Mouse (Mus musculus) C2C12 (cell line): Measurements from ENCODE around the gene Sertad2. TPM values are rescaled to one million over a fixed set of nuclear protein-coding genes. Genes with fewer than 3 reads are reported as not detected.

Source experiments
- H3K27me3 ChIP-seq: one replicate; pipeline ENCODE4 v1.6.1; 2011; ENCODE audit not compliant: control insufficient read depth, insufficient read depth, insufficient read length
- H3K36me3 ChIP-seq: one replicate; pipeline ENCODE4 v1.6.1; 2011; ENCODE audit not compliant: control insufficient read depth, insufficient read depth
- H3K4me3 ChIP-seq: one replicate; pipeline ENCODE4 v1.5.1; 2011; ENCODE audit warnings: mild to moderate bottlenecking, control low read depth; ENCODE audit not compliant: poor library complexity, insufficient read depth, severe bottlenecking
- H3K79me2 ChIP-seq: one replicate; pipeline ENCODE4 v1.6.1; 2011; ENCODE audit not compliant: control insufficient read depth, insufficient read depth
- H3K79me3 ChIP-seq: one replicate; pipeline ENCODE4 v1.6.1; 2011; ENCODE audit warnings: low read depth, control low read depth
- H3ac ChIP-seq: one replicate; pipeline ENCODE3; 2011; ENCODE audit warnings: low read depth; ENCODE audit not compliant: control insufficient read depth, insufficient read length
- CEBPB ChIP-seq: IDR thresholded peaks from one replicate; pipeline ENCODE4 v1.6.1; 2011; ENCODE audit warnings: low read depth, mild to moderate bottlenecking, control low read depth, moderate library complexity
- CTCF ChIP-seq: IDR thresholded peaks from one replicate; pipeline ENCODE4 v1.5.1; 2011; ENCODE audit not compliant: control insufficient read depth, insufficient read depth, insufficient read length
- FOSL1 ChIP-seq: IDR thresholded peaks from one replicate; pipeline ENCODE4 v1.8.0; 2011; ENCODE audit warnings: mild to moderate bottlenecking, low read length; ENCODE audit not compliant: poor library complexity, insufficient read depth, severe bottlenecking
- MAX ChIP-seq: IDR thresholded peaks from one replicate; pipeline ENCODE4 v1.6.1; 2011; ENCODE audit warnings: mild to moderate bottlenecking, control low read depth
- MYOD1 ChIP-seq: IDR thresholded peaks from one replicate; pipeline ENCODE4 v1.6.1; 2011; ENCODE audit warnings: low read depth; ENCODE audit not compliant: control insufficient read depth, insufficient read length
- MYOG ChIP-seq: IDR thresholded peaks from one replicate; pipeline ENCODE4 v1.6.1; 2011; ENCODE audit not compliant: control insufficient read depth, insufficient read length; ENCODE audit errors: extremely low read depth
- USF1 ChIP-seq: IDR thresholded peaks from one replicate; pipeline ENCODE4 v1.6.1; 2011; ENCODE audit warnings: low read depth, mild to moderate bottlenecking, control low read depth, moderate library complexity
- polyA plus RNA-seq: library from polyadenylated mRNA; unstranded; fragments of >200 nt; fragmentation: generic; extraction: Trizol; gene quantifications from one replicate; pipeline ENCODE4 v1.2.1, GENCODE M21; 2012; ENCODE audit warnings: missing spikeins

Sertad2 gene
- polyA plus RNA-seq, 1 experiment: 15.5 TPM

- no peaks in the 10 kb centered on the region for H3K27me3 ChIP-seq
- TF ChIP-seq MYOD1 (no peak), CEBPB (no peak)
- no peak overlapping the region for H3ac ChIP-seq
- H3K36me3 ChIP-seq: peaks cover 48% of the 10 kb centered on the region
- peaks cover 35% of the 10 kb centered on the region for H3K79me3 ChIP-seq
- peaks cover 69% of the 10 kb centered on the region for H3K79me2 ChIP-seq
- H3K4me3 ChIP-seq: no peak overlapping the region
Observed at GRCm38 (mm10) chr11:20650006-20650639, 107.1 kb downstream of the Sertad2 start.

- peaks cover 58% of the 10 kb centered on the region for H3K79me2 ChIP-seq
- TF ChIP-seq MAX (no peak), USF1 (no peak), MYOD1 (no peak), CTCF (no peak), FOSL1 (no peak), CEBPB (no peak), MYOG (no peak)
- H3ac ChIP-seq: no peak overlapping the region
- H3K36me3 ChIP-seq: peaks cover 48% of the 10 kb centered on the region
- no peak overlapping the region for H3K4me3 ChIP-seq
- peaks cover 25% of the 10 kb centered on the region for H3K79me3 ChIP-seq
- no peaks in the 10 kb centered on the region for H3K27me3 ChIP-seq
Observed at GRCm38 (mm10) chr11:20651166-20651565, 108.1 kb downstream of the Sertad2 start.

DNA sequence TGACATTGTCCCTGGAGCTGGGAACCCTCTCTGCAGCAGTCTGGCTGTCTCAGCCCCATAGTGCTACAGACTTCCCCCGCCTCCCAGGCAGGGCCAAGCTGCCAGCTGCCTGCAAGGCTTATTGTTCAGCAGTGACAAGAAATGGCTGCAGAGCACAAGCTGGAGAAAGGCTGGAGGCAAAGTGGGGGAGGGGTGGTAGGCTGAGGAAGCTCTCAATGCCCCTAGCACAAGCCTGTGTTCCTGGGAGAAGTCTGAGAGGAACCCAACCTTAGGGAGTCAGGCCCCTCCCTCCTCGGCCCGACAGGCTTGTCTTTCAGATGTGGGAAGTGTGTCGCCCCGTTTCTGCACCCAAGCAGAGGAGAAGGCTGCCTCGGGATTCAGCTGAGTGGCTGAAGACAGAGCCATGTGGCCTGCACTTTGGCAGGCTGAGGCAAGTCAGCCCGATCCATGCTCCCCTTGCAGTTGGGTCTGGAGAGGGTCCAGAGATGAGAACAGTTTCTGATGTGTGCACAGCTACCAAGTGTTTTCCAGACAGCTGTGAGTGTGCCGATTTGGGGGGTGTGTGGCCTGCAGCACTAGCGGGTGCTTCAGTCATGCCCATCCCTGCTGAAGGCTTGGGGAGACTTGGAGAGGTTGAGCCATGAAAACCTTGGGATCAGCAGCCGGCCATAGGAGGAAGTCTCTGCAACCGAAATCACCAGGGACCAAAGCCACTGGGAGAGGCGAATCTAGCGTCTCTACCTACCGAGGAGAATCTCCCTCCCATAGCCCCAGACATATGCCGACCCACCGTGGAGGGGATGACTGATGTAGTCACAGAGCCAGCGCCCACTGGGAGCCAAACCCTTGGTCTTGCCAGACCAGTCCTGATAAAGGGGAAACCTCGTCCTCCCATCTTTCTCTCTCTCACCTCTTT, 113.0 kb downstream of the Sertad2 start:
- no peak for TF ChIP-seq MYOD1
- TF ChIP-seq MYOG: no peak
- no peak for TF ChIP-seq MAX
- no peak for TF ChIP-seq CTCF
- no peak for TF ChIP-seq FOSL1
- no peak for TF ChIP-seq USF1
- no peak for TF ChIP-seq CEBPB
- H3ac ChIP-seq: no peak overlapping the region
- H3K4me3 ChIP-seq: no peak overlapping the region
- H3K36me3 ChIP-seq: peaks cover 15% of the 10 kb centered on the region
- H3K79me3 ChIP-seq: peaks cover 4% of the 10 kb centered on the region
- peaks cover 16% of the 10 kb centered on the region for H3K79me2 ChIP-seq
- H3K27me3 ChIP-seq: no peaks in the 10 kb centered on the region

DNA sequence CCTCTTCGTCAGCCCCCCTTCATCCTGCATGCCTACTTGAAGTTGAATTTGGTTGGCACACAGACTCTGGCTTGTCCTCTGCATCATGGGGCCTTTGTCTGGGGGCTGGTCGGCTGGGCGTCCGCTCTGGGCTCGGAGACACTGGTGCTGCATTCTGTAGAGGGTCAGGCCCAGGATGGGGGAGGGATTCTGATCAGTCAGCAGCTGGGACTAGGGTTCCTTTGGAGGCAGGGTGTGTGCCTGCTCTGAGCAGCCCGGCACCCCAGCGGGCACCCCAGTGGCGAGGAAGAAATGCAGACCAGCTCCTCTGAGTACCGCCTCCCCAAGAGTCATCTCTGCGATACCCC, 113.6 kb downstream of the Sertad2 start:
- no peak overlapping the region for H3K4me3 ChIP-seq
- H3K79me3 ChIP-seq: no peaks in the 10 kb centered on the region
- no peaks in the 10 kb centered on the region for H3K27me3 ChIP-seq
- peaks cover 10% of the 10 kb centered on the region for H3K79me2 ChIP-seq
- TF ChIP-seq CTCF: no peak
- no peak for TF ChIP-seq MAX
- no peak for TF ChIP-seq MYOG
- no peak for TF ChIP-seq MYOD1
- TF ChIP-seq CEBPB: no peak
- TF ChIP-seq FOSL1: no peak
- TF ChIP-seq USF1: no peak
- H3ac ChIP-seq: no peak overlapping the region
- peaks cover 8% of the 10 kb centered on the region for H3K36me3 ChIP-seq

GRCm38 (mm10) chr11:20659094-20659493, 116.0 kb downstream of the Sertad2 start:
- TF ChIP-seq CEBPB: no peak
- no peak for TF ChIP-seq MAX
- TF ChIP-seq FOSL1: no peak
- TF ChIP-seq MYOG: no peak
- no peak for TF ChIP-seq MYOD1
- no peak for TF ChIP-seq USF1
- TF ChIP-seq CTCF: no peak
- no peaks in the 10 kb centered on the region for H3K27me3 ChIP-seq
- H3K4me3 ChIP-seq: no peak overlapping the region
- no peak overlapping the region for H3ac ChIP-seq
- H3K79me3 ChIP-seq: no peaks in the 10 kb centered on the region
- H3K36me3 ChIP-seq: peaks cover 2% of the 10 kb centered on the region
- H3K79me2 ChIP-seq: no peaks in the 10 kb centered on the region
